Mouse (Mus musculus): ENCODE data around the gene Dusp5.

The Dusp5 gene

GRCm38 (mm10) chr19:53517370-53518096, 11.4 kb upstream of the Dusp5 start:
- no peak for DNase-seq (ENCODE audit: low spot score in 2 of 2)

- DNase-seq (ENCODE audit: low spot score in 2 of 2), result no peak
These were observed 9.4 kb upstream of the Dusp5 start for GRCm38 (mm10) chr19:53519549-53519948.

- no peak for DNase-seq (ENCODE audit: low spot score in 2 of 2)
These were observed 8.9 kb upstream of the Dusp5 start for GRCm38 (mm10) chr19:53519981-53520380.

- no peak for DNase-seq (ENCODE audit: low spot score in 2 of 2)
These were observed 7.6 kb upstream of the Dusp5 start for GRCm38 (mm10) chr19:53521137-53521795.

- no peak for DNase-seq (ENCODE audit: low spot score in 2 of 2)
These were observed 1.4 kb upstream of the Dusp5 start for GRCm38 (mm10) chr19:53527480-53527879.

GRCm38 (mm10) chr19:53528131-53528621, 733 bp upstream of the Dusp5 start:
- no peak for DNase-seq (ENCODE audit: low spot score in 2 of 2)

- no peak for DNase-seq (ENCODE audit: low spot score in 2 of 2)
These were observed 471 bp downstream of the Dusp5 start for GRCm38 (mm10) chr19:53529455-53529704.

GRCm38 (mm10) chr19:53529705-53530562, 1.0 kb downstream of the Dusp5 start:
- no peak for DNase-seq (ENCODE audit: low spot score in 2 of 2)

GRCm38 (mm10) chr19:53531416-53531815, 2.5 kb downstream of the Dusp5 start:
- no peak for DNase-seq (ENCODE audit: low spot score in 2 of 2)

GRCm38 (mm10) chr19:53532021-53532420, 3.1 kb downstream of the Dusp5 start:
- no peak for DNase-seq (ENCODE audit: low spot score in 2 of 2)

- DNase-seq (ENCODE audit: low spot score in 2 of 2), result no peak
These were observed 3.8 kb downstream of the Dusp5 start for GRCm38 (mm10) chr19:53532676-53533075.

- no peak for DNase-seq (ENCODE audit: low spot score in 2 of 2)
These were observed 4.3 kb downstream of the Dusp5 start for GRCm38 (mm10) chr19:53533236-53533635.

- no peak for DNase-seq (ENCODE audit: low spot score in 2 of 2)
These were observed 5.1 kb downstream of the Dusp5 start for GRCm38 (mm10) chr19:53533810-53534601.

- DNase-seq (ENCODE audit: low spot score in 2 of 2), result no peak
These were observed 6.0 kb downstream of the Dusp5 start for GRCm38 (mm10) chr19:53534757-53535410.

- no peak for DNase-seq (ENCODE audit: low spot score in 2 of 2)
These were observed 6.5 kb downstream of the Dusp5 start for GRCm38 (mm10) chr19:53535421-53535820.

- DNase-seq (ENCODE audit: low spot score in 2 of 2), result no peak
These were observed 7.3 kb downstream of the Dusp5 start for GRCm38 (mm10) chr19:53536251-53536650.

GRCm38 (mm10) chr19:53536731-53537666, 8.1 kb downstream of the Dusp5 start:
- no peak for DNase-seq (ENCODE audit: low spot score in 2 of 2)

GRCm38 (mm10) chr19:53538024-53538423, 9.1 kb downstream of the Dusp5 start:
- peak in 1 of 2 experiments; percentile 66 for DNase-seq (ENCODE audit: low spot score in 2 of 2)

- DNase-seq (ENCODE audit: low spot score in 2 of 2), result no peak
These were observed 9.9 kb downstream of the Dusp5 start for GRCm38 (mm10) chr19:53538796-53539195.

GRCm38 (mm10) chr19:53539296-53539695, 10.4 kb downstream of the Dusp5 start:
- no peak for DNase-seq (ENCODE audit: low spot score in 2 of 2)
